30 mouse cellular contexts compared by ENCODE assay signal in the genomic region with DNA sequence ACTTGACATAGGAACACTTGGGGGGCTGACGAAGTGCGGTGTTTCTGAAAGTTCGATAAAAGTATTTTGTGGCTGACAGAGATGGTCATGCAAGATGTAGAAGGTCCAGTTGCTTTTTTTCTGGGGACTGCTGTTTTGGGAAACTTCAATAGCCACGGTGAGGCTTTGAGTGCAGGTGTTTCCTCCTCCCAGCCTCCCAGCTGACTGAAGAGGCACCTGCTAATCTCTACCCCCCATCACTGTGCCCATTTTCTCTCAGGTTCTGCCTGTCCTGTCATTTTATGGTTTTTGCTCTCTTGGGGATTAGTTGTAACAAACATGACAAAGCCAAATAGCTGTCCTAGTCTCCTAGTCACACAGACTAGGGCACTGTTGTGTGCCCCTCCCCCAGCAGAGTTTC.
DNase-seq lines count a peak whose midpoint lies in the region; ATAC-seq and TF ChIP-seq lines count a peak whose summit lies in the region.
"Had no signal": no experiment of that assay in that cellular context is flagged by ENCODE, and none has a peak within 500 bp of the region (broad histone marks: within the 10 kb centered on the region; RNA-seq: fewer than 3 reads in every experiment).

No protein-coding gene starts in this region.

- H3K4me3 ChIP-seq in midbrain, embryonic 11.5 days (ENCODE audit: low read depth, low read length), result no peak overlapping the region
- no peak overlapping the region for H3K4me3 ChIP-seq in midbrain, embryonic 16.5 days (ENCODE audit: low read depth, low read length)
- no peak overlapping the region for H3K4me3 ChIP-seq in left cerebral cortex, adult 2 months
- H3K4me3 ChIP-seq: embryonic facial prominence, embryonic 12.5 days; forebrain, embryonic 15.5 days; intestine, embryonic 15.5 days; liver, embryonic 13.5 days; midbrain, embryonic 15.5 days; neural tube, embryonic 12.5 days had no signal

- ATAC-seq in midbrain, embryonic 11.5 days (ENCODE audit: low FRiP score), result no peak
- ATAC-seq in midbrain, embryonic 16.5 days, result no peak
- 0 out of 2 replicates have a peak, but pooled peaks have one; percentile 12 for ATAC-seq in megakaryocyte, adult 5-6 weeks (ENCODE audit: poor library complexity, severe bottlenecking)
- ATAC-seq: activated CD4-positive, CD25-positive, alpha-beta regulatory T cell, adult 4 months; forebrain, embryonic 15.5 days; hindbrain, postnatal 0 days; intestine, embryonic 15.5 days; midbrain, embryonic 15.5 days had no signal

- no peak overlapping the region for H3K4me2 ChIP-seq in midbrain, embryonic 11.5 days
- no peak overlapping the region for H3K4me2 ChIP-seq in midbrain, embryonic 16.5 days (ENCODE audit: low read length)
- H3K4me2 ChIP-seq: embryonic facial prominence, embryonic 12.5 days; forebrain, embryonic 15.5 days; intestine, embryonic 15.5 days; liver, embryonic 13.5 days; midbrain, embryonic 15.5 days; neural tube, embryonic 12.5 days had no signal

- DNase-seq in midbrain, embryonic 11.5 days (ENCODE audit: low spot score, missing footprints), result peak; percentile 14
- DNase-seq in thymus, postnatal 14 days, result peak; percentile 37
- DNase-seq in left cerebral cortex, adult 2 months (ENCODE audit: extremely low spot score in 1 of 2, low spot score in 2 of 2), result no peak
- no peak for DNase-seq in urinary bladder, postnatal 14 days (ENCODE audit: low spot score)
- no peak for DNase-seq in adrenal gland, postnatal 10 days
- DNase-seq: adrenal gland, adult 2 months; B cell, adult 2 months; cerebellum, adult 8-10 months; cerebellum, postnatal 25 days; embryo, embryonic 11 days; gastrocnemius, postnatal 10 days; kidney, adult 2 months; kidney, postnatal 4 days; left cerebral cortex, postnatal 4 days; liver, embryonic 13.5 days; lung, adult 2 months; lung, postnatal 10 days; right cerebral cortex, adult 18-20 months; spleen, adult 18-20 months had no signal

- no peaks in the 10 kb centered on the region for H3K36me3 ChIP-seq in midbrain, embryonic 11.5 days (ENCODE audit: control insufficient read depth, insufficient read depth, low read length)
- no peaks in the 10 kb centered on the region for H3K36me3 ChIP-seq in midbrain, embryonic 16.5 days (ENCODE audit: control insufficient read depth, insufficient read depth, low read length)
- H3K36me3 ChIP-seq: embryonic facial prominence, embryonic 12.5 days; forebrain, embryonic 15.5 days; intestine, embryonic 15.5 days; liver, embryonic 13.5 days; midbrain, embryonic 15.5 days; neural tube, embryonic 12.5 days had no signal

- no peaks in the 10 kb centered on the region for H3K27me3 ChIP-seq in midbrain, embryonic 11.5 days (ENCODE audit: control insufficient read depth, insufficient read depth, low read length)
- H3K27me3 ChIP-seq in midbrain, embryonic 16.5 days (ENCODE audit: control insufficient read depth, insufficient read depth, low read depth, low read length), result no peaks in the 10 kb centered on the region
- H3K27me3 ChIP-seq: embryonic facial prominence, embryonic 12.5 days; forebrain, embryonic 15.5 days; intestine, embryonic 15.5 days; liver, embryonic 13.5 days; midbrain, embryonic 15.5 days; neural tube, embryonic 12.5 days had no signal

- intact Hi-C loops in left cerebral cortex, adult 2 months (cut with DNase I), result no loop called here

- TF ChIP-seq CTCF in left cerebral cortex, adult 2 months (IDR thresholded peaks at IDR 0.05), result no peak

- H3K27ac ChIP-seq in midbrain, embryonic 11.5 days (ENCODE audit: low read depth, low read length), result no peak overlapping the region
- H3K27ac ChIP-seq in midbrain, embryonic 16.5 days (ENCODE audit: low read length), result no peak overlapping the region
- no peak overlapping the region for H3K27ac ChIP-seq in left cerebral cortex, adult 2 months
- H3K27ac ChIP-seq: embryonic facial prominence, embryonic 12.5 days; forebrain, embryonic 15.5 days; hindbrain, postnatal 0 days; intestine, embryonic 15.5 days; kidney, postnatal 0 days; liver, embryonic 13.5 days; macrophage; midbrain, embryonic 15.5 days; neural tube, embryonic 12.5 days had no signal

- H3K9me3 ChIP-seq in midbrain, embryonic 11.5 days (ENCODE audit: control insufficient read depth, low read length), result no peaks in the 10 kb centered on the region
- H3K9me3 ChIP-seq in midbrain, embryonic 16.5 days (replicated peaks; ENCODE audit: control insufficient read depth, low read length, poor library complexity, severe bottlenecking), result no peaks in the 10 kb centered on the region
- H3K9me3 ChIP-seq: embryonic facial prominence, embryonic 12.5 days; forebrain, embryonic 15.5 days; intestine, embryonic 15.5 days; liver, embryonic 13.5 days; midbrain, embryonic 15.5 days; neural tube, embryonic 12.5 days had no signal

- WGBS in midbrain, embryonic 11.5 days, result 87% methylated on average over 4 of the region's 4 CpGs
- 85% methylated on average over 4 of the region's 4 CpGs for WGBS in midbrain, embryonic 16.5 days

- no peaks in the 10 kb centered on the region for H3K4me1 ChIP-seq in midbrain, embryonic 11.5 days (ENCODE audit: control insufficient read depth, insufficient read depth, low read length)
- no peaks in the 10 kb centered on the region for H3K4me1 ChIP-seq in midbrain, embryonic 16.5 days (ENCODE audit: control insufficient read depth, insufficient read depth, low read length)
- H3K4me1 ChIP-seq: forebrain, embryonic 15.5 days; intestine, embryonic 15.5 days; liver, embryonic 13.5 days; midbrain, embryonic 15.5 days; neural tube, embryonic 12.5 days had no signal

- no peak overlapping the region for H3K9ac ChIP-seq in midbrain, embryonic 11.5 days (ENCODE audit: low read length)
- no peak overlapping the region for H3K9ac ChIP-seq in midbrain, embryonic 16.5 days (ENCODE audit: low read depth, low read length)
- H3K9ac ChIP-seq: embryonic facial prominence, embryonic 12.5 days; forebrain, embryonic 15.5 days; intestine, embryonic 15.5 days; liver, embryonic 13.5 days; midbrain, embryonic 15.5 days; neural tube, embryonic 12.5 days had no signal

Comparison
In these comparisons a context has a peak if more than half of its experiments do, and no peak if none do; other contexts are left out.
1. DNase-seq: peak in midbrain, embryonic 11.5 days (single experiment) and thymus, postnatal 14 days (single experiment); none in left cerebral cortex, adult 2 months (0 of 2), urinary bladder, postnatal 14 days (single experiment) and adrenal gland, postnatal 10 days (single experiment).